In genomic region chr5:125274182-125274581, GRCm38 (mm10) we compare ENCODE assay signal across 11 mouse cellular contexts.
DNase-seq lines count a peak whose midpoint lies in the region; ATAC-seq and TF ChIP-seq lines count a peak whose summit lies in the region.
"Had no signal": no experiment of that assay in that cellular context is flagged by ENCODE, and none has a peak within 500 bp of the region (broad histone marks: within the 10 kb centered on the region; RNA-seq: fewer than 3 reads in every experiment).

No protein-coding gene starts in this region.

- peaks cover 33% of the 10 kb centered on the region for H3K4me1 ChIP-seq in heart, embryonic 10.5 days
- no peaks in the 10 kb centered on the region for H3K4me1 ChIP-seq in lung, embryonic 14.5 days (ENCODE audit: insufficient read depth)
- H3K4me1 ChIP-seq in lung, postnatal 0 days (ENCODE audit: insufficient read depth, low read depth, low read length), result no peaks in the 10 kb centered on the region; the same call in 1 of the 2 replicates
- peaks cover 16% of the 10 kb centered on the region; the same call in 1 of the 2 replicates for H3K4me1 ChIP-seq in heart, postnatal 0 days (ENCODE audit: control insufficient read depth, insufficient read depth)

- H3K27me3 ChIP-seq in heart, embryonic 10.5 days (ENCODE audit: insufficient read depth, poor library complexity, severe bottlenecking), result no peaks in the 10 kb centered on the region
- no peaks in the 10 kb centered on the region for H3K27me3 ChIP-seq in lung, embryonic 14.5 days (ENCODE audit: insufficient read depth, low read length)
- H3K27me3 ChIP-seq in lung, postnatal 0 days (replicated peaks; ENCODE audit: insufficient read depth, low read length), result no peaks in the 10 kb centered on the region
- H3K27me3 ChIP-seq in heart, postnatal 0 days (ENCODE audit: control insufficient read depth, insufficient read depth, low read length), result no peaks in the 10 kb centered on the region
- H3K27me3 ChIP-seq in myocyte (ENCODE audit: control insufficient read depth, insufficient read depth, insufficient read length), result no peaks in the 10 kb centered on the region

- DNase-seq in heart, embryonic 10.5 days (ENCODE audit: low spot score), result no peak
- no peak for DNase-seq in heart, postnatal 4 days
- no peak for DNase-seq in lung, embryonic 14.5 days
- no peak for DNase-seq in lung, postnatal 0 days (ENCODE audit: low spot score)
- DNase-seq in heart, postnatal 0 days (ENCODE audit: low spot score), result no peak
- DNase-seq in thymus, postnatal 25 days, result no peak
- no peak for DNase-seq in cerebellum, postnatal 4 days (ENCODE audit: low spot score in 2 of 2)

- TF ChIP-seq POLR2A in myocyte (IDR thresholded peaks at IDR 0.05; ENCODE audit: insufficient read length, low read depth), result no peak

- no peak overlapping the region for H3ac ChIP-seq in myocyte (ENCODE audit: control insufficient read depth, insufficient read length)

- ATAC-seq in lung, embryonic 14.5 days (ENCODE audit: insufficient read depth), result no peak
- ATAC-seq in lung, postnatal 0 days, result no peak
- ATAC-seq in heart, postnatal 0 days (ENCODE audit: insufficient read depth, low read depth), result no peak
- ATAC-seq: inflammation-experienced regulatory T-cells, adult 6 months had no signal

- no peaks in the 10 kb centered on the region for H3K9me3 ChIP-seq in heart, embryonic 10.5 days
- no peaks in the 10 kb centered on the region for H3K9me3 ChIP-seq in lung, embryonic 14.5 days (ENCODE audit: low read depth, low read length)
- no peaks in the 10 kb centered on the region for H3K9me3 ChIP-seq in lung, postnatal 0 days (ENCODE audit: low read length)
- no peaks in the 10 kb centered on the region for H3K9me3 ChIP-seq in heart, postnatal 0 days (replicated peaks; ENCODE audit: control insufficient read depth, low read length)
- H3K9me3 ChIP-seq: kidney, embryonic 15.5 days; midbrain, embryonic 12.5 days had no signal

- H3K9ac ChIP-seq in lung, embryonic 14.5 days, result no peak overlapping the region
- no peak overlapping the region for H3K9ac ChIP-seq in lung, postnatal 0 days (replicated peaks; ENCODE audit: low read depth)
- H3K9ac ChIP-seq in heart, postnatal 0 days (replicated peaks; ENCODE audit: low read depth, low read length), result no peak overlapping the region
- H3K9ac ChIP-seq: kidney, embryonic 15.5 days had no signal

- WGBS in heart, embryonic 10.5 days, result 81% methylated on average over 1 of the region's 2 CpGs
- 66% methylated on average over 2 of the region's 2 CpGs for WGBS in lung, embryonic 14.5 days
- WGBS in lung, postnatal 0 days, result 64% methylated on average over 2 of the region's 2 CpGs
- WGBS in heart, postnatal 0 days, result 73% methylated on average over 2 of the region's 2 CpGs

- H3K4me3 ChIP-seq in heart, embryonic 10.5 days, result peak overlapping the region; percentile 33; the same call in 1 of the 2 replicates
- H3K4me3 ChIP-seq in lung, embryonic 14.5 days (ENCODE audit: low read depth, low read length), result no peak overlapping the region
- H3K4me3 ChIP-seq in lung, postnatal 0 days (ENCODE audit: low read depth, low read length), result no peak overlapping the region
- H3K4me3 ChIP-seq in heart, postnatal 0 days (ENCODE audit: low read depth, low read length), result no peak overlapping the region
- H3K4me3 ChIP-seq in myocyte, result no peak overlapping the region
- H3K4me3 ChIP-seq: kidney, embryonic 15.5 days; midbrain, embryonic 12.5 days had no signal

- H3K4me2 ChIP-seq in lung, embryonic 14.5 days, result no peak overlapping the region
- no peak overlapping the region for H3K4me2 ChIP-seq in lung, postnatal 0 days (replicated peaks; ENCODE audit: low read depth, low read length)
- H3K4me2 ChIP-seq in heart, postnatal 0 days (ENCODE audit: low read depth, low read length), result peak overlapping the region; percentile 17
- H3K4me2 ChIP-seq in myocyte (ENCODE audit: low read depth), result peak overlapping the region; percentile 50
- H3K4me2 ChIP-seq: kidney, embryonic 15.5 days; midbrain, embryonic 12.5 days had no signal

- peak overlapping the region; percentile 62 for H3K27ac ChIP-seq in heart, embryonic 10.5 days
- H3K27ac ChIP-seq in lung, embryonic 14.5 days (ENCODE audit: low read depth), result peak overlapping the region; percentile 54; the same call in 1 of the 2 replicates
- no peak overlapping the region; the same call in 1 of the 2 replicates for H3K27ac ChIP-seq in lung, postnatal 0 days (ENCODE audit: low read length)
- peak overlapping the region; percentile 92 for H3K27ac ChIP-seq in heart, postnatal 0 days (ENCODE audit: low read depth)
- H3K27ac ChIP-seq: midbrain, embryonic 12.5 days had no signal

- TF ChIP-seq EP300 in lung, postnatal 0 days (IDR thresholded peaks at IDR 0.05), result no peak
- no peak; the same call in 1 of the 2 replicates for TF ChIP-seq EP300 in heart, postnatal 0 days (IDR thresholded peaks at IDR 0.05; ENCODE audit: low read depth)

- no peaks in the 10 kb centered on the region for H3K79me2 ChIP-seq in myocyte (ENCODE audit: control insufficient read depth, insufficient read depth)

- TF ChIP-seq CTCF in lung, embryonic 14.5 days (IDR thresholded peaks at IDR 0.05; ENCODE audit: low read depth), result no peak
- no peak for TF ChIP-seq CTCF in lung, postnatal 0 days (IDR thresholded peaks at IDR 0.05)
- TF ChIP-seq CTCF in heart, postnatal 0 days (IDR thresholded peaks at IDR 0.05; ENCODE audit: low read depth), result no peak

- peaks cover 15% of the 10 kb centered on the region for H3K36me3 ChIP-seq in heart, embryonic 10.5 days
- no peaks in the 10 kb centered on the region for H3K36me3 ChIP-seq in lung, embryonic 14.5 days (ENCODE audit: insufficient read depth)
- H3K36me3 ChIP-seq in lung, postnatal 0 days (ENCODE audit: insufficient read depth, low read length), result no peaks in the 10 kb centered on the region
- peaks cover 7% of the 10 kb centered on the region; the same call in 1 of the 2 replicates for H3K36me3 ChIP-seq in heart, postnatal 0 days (replicated peaks; ENCODE audit: control insufficient read depth, insufficient read depth, low read length)
- H3K36me3 ChIP-seq in myocyte (ENCODE audit: control insufficient read depth, insufficient read depth), result no peaks in the 10 kb centered on the region
- H3K36me3 ChIP-seq: midbrain, embryonic 12.5 days had no signal

TF ChIP-seq in myocyte, 11 proteins besides CTCF, POLR2A, EP300 and RAD21:
- TF ChIP-seq POLR2AphosphoS2 (IDR thresholded peaks at IDR 0.05; ENCODE audit: insufficient read length, low read depth) (no peak), MYOD1 (IDR thresholded peaks at IDR 0.05; ENCODE audit: control insufficient read depth in 1 of 3, insufficient read length in 2 of 3, low read depth in 2 of 3) (no peak), CEBPB (IDR thresholded peaks at IDR 0.05; ENCODE audit: insufficient read depth, poor library complexity, severe bottlenecking) (no peak), USF1 (IDR thresholded peaks at IDR 0.05; ENCODE audit: low read depth) (no peak), E2F4 (IDR thresholded peaks at IDR 0.05; ENCODE audit: insufficient read depth) (no peak), REST (IDR thresholded peaks at IDR 0.05; ENCODE audit: insufficient read depth, insufficient read length) (no peak), TCF12 (IDR thresholded peaks at IDR 0.05; ENCODE audit: insufficient read depth, poor library complexity, severe bottlenecking) (no peak), TCF3 (IDR thresholded peaks at IDR 0.05; ENCODE audit: insufficient read length, low read depth) (no peak), MYOG (IDR thresholded peaks at IDR 0.05; ENCODE audit: control insufficient read depth in 1 of 3, insufficient read depth in 1 of 3, insufficient read length in 2 of 3, low read depth in 2 of 3) (no peak), SRF (IDR thresholded peaks at IDR 0.05; ENCODE audit: control insufficient read depth, insufficient read length, low read depth) (no peak), MAX (IDR thresholded peaks at IDR 0.05; ENCODE audit: low read depth) (no peak)

Comparison
In these comparisons a context has a peak if more than half of its experiments do, and no peak if none do; other contexts are left out.
1. H3K4me2 ChIP-seq: peak in heart, postnatal 0 days (single experiment) and myocyte (single experiment); none in lung, embryonic 14.5 days (single experiment) and lung, postnatal 0 days (single experiment).